Mouse (Mus musculus) heart, adult 2 months (tissue): Measurements from ENCODE around the gene Tubb4a.

Experiments
- CTCF ChIP-seq: fragments of 200-600 bp; IDR thresholded peaks from 2 replicates; pipeline ENCODE4 v1.8.1; 2022; ENCODE audit warnings: antibody characterized with exemption, mild to moderate bottlenecking, moderate library complexity
- EP300 ChIP-seq: fragments of 200-500 bp; IDR thresholded peaks from 2 replicates; pipeline ENCODE4 v1.6.1; 2011; ENCODE audit warnings: low read depth, low read length, control low read depth; ENCODE audit not compliant: insufficient read depth
- POLR2A ChIP-seq: fragments of 200-500 bp; IDR thresholded peaks from 2 replicates; pipeline ENCODE4 v1.6.1; 2011; ENCODE audit warnings: mild to moderate bottlenecking, low read depth, low read length, control low read depth; ENCODE audit not compliant: insufficient read depth

DNA sequence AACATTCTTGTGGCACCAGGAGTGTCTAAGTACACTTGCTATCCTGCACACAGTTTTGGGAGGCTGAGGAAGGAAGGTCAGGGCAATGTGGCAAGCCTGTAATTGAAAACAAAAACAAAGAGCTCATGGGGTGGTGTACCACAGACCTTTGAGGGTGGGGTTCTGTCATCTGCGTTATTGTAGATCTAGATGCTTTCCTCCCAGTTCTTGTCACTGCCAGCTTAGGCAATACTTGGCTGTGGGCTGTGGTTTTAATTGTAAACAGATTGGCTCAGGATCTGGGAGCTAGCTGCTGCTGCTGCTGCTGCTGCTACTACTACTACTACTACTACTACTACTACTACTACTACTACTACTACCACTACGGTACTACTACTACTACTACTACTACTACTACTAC is 14.7 kb upstream of the Tubb4a start:
- TF ChIP-seq POLR2A, result no peak
- TF ChIP-seq CTCF, result no peak
- TF ChIP-seq EP300, result no peak
